Mouse (Mus musculus): ENCODE measurements around the gene Oprl1.

DNA sequence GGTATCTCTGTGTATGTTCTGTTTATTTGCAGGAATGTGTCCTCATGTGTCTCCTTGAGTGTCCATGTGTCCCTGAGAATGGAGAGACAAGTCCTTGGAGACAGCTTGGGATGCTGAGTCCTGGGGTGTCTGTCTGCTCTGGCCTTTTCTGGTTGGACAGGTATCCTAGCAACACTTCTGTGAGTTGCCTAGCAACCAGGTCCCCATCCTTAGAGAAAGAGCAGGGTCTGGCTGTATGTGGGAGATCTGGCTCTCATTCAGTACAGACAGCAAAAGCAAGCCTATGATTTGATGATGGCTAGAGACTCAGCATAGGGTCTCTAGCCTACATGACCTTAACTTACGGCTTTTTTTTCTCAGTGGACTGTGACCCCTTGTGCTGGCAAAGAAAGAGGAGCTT, 1.1 kb upstream of the Oprl1 start:
- TF ChIP-seq EP300 (IDR thresholded peaks at IDR 0.05; ENCODE audit: low read length) (no peak), POLR2A (IDR thresholded peaks at IDR 0.05; ENCODE audit: low read depth, low read length) (no peak)

Data from CH12.LX (cell line).